Mouse (Mus musculus): ENCODE data around the gene Mpv17.

Mpv17 gene

GRCm38 (mm10) chr5:31095711-31096480 is 58.2 kb downstream of the Mpv17 start:
- DNase-seq: no peak

DNA sequence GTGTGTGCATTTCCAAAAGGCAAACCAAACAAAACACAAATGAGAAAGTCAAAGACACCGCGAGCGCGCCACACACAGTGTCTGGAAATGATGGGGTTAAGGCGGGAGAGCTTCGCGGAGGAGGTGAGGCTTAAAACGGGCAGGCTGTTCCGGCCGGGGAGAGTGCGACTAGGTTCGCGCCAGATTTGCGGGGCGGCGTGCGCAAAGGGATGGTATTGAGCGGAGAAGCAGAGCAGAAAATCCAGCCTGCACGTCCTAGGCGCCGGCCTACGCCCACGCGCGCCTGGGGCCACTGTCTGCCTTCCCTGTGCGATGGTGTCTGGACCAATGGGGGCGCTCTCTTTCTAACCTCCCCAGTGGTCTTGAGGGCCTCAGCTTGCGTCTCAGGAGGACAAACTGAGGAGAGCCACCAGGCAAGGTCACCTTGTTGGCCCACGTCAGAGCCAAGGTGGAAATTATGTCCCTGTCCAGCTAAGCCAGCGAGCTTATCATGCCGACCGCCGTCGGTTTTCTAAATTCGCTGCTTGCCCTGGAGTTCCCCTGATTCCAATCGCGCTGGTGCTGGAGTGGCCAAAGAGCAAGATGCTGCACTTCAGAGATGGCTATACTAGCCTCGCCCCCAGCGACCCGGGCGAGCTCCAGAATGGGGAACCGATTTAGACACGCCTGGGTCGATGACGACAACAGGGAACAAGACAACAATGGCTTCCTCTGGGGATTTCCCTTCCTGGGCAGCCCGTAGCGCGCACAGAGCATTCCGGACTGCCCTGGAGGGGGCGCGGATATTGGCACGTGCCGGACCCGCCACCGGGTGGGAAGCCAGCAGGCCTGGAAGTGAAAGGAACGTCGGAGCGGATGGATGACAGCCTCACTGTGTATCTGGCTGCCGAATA is 59.0 kb downstream of the Mpv17 start:
- DNase-seq: peak; percentile 48

DNA sequence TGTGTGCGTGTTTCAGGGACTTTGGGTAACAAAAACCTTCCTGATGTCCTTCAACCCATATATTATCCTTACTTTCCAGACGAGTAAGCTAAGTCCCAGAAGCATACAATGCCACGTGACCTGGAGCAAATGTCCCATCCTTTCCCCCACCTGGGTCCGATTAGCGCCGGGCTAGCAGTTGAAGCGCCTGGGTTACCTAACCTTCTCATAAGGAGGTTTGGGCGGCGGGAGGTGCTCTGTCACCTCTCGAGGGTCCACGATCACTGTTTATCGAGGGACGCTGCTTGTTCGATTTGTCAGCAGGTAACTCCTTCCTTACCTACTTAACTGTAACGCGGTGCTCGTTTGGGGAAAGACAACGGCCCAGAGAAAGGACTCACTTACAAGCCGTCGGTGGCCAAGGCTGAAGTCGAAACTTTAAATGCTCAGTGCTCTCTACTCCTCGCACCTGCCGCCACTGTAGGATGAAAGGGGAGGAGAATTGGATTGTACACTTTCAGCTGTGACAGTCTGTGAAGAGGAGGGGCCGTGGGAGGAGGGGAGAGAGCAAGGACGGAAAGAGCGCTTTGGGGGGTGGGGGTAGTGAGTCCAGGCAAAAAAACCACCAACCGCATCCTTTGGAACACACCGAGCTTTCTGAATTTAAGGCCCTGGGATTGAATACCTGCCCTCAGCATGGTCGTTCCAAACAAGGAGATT is 59.8 kb downstream of the Mpv17 start:
- DNase-seq: no peak

DNA sequence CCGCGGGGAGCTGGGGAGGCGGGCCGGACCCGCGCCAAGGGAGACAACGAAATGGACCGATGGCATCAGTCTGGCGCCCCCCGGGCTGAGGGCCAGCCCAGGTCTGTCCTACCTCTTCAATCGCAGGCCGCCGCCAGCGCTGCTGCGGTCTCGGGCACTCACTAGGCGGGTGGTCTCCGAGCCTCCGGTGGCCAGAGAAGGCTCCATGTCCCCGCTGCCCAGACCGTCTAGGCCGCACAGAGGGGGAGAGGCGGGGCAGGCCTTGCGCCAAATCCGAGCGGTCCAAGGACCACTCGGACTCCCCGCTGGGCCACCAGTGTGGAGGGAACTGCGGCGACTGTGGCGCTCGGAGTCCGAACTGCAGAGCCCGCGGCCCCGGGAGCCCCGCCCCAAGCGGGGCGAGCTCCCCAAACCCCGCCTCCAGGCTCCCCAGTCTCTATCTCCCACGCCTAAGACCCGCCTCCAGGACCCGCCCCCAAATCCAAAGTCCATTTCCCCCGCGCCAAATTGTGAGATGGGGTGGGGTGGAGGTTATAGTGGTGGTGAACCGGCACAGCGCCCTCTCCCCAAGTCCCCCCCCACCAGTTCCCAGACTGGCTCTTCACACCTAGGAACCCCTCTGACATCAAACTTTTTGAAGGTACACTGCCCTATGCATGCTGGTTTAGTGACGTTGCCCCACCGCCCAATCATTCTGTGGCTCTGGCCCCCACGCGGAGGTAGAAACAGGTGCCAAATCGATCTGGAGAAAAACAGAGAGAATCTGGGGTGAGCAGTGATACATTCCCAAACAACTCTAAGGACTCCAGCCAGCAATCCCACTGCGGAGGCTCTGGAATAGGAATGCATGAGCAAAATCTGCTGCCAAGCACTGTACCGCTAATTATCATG is 60.7 kb downstream of the Mpv17 start:
- DNase-seq: peak; percentile 72

GRCm38 (mm10) chr5:31092231-31092975 is 61.6 kb downstream of the Mpv17 start:
- peak; percentile 57 for DNase-seq
